Mouse (Mus musculus): ENCODE measurements around the gene Olfr655. TPM values are rescaled to one million over a fixed set of nuclear protein-coding genes. Genes with fewer than 3 reads are reported as not detected.

The Olfr655 gene
- polyA plus RNA-seq, 1 experiment: not detected

DNA sequence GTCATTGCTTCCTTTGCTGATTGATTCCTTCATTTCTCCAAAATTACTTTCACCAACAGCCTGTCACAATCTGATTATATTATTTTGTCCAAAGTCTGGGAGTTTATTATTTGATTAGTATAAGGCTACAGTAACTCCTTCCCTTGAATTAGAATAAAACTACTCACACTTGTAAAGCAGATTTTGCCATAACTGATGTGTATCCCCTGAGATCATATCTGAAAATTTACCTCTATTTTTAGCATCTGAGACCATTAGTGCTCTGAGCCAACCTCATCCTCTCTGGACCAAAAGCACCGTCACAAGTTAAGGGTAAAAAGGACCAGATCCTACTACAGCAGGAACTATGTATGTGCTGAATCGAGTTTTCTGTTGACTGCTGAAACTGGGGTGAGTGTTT is 24.6 kb downstream of the Olfr655 start, which contains the start of gene Olfr653:
Gene Olfr653, plus strand, starts transcription at position 301 of the 400 bp plus-strand sequence.
- TF ChIP-seq POLR2A (IDR thresholded peaks at IDR 0.05; ENCODE audit: low read depth, low read length) (no peak), CTCF (IDR thresholded peaks at IDR 0.05; ENCODE audit: borderline replicate concordance, insufficient read depth, low read length) (no peak)
- Histone ChIP-seq H3K4me1 (ENCODE audit: control insufficient read depth, insufficient read depth, low read length) (no peaks in the 10 kb centered on the region), H3K27ac (ENCODE audit: insufficient read depth, low read length) (no peak within 1 kb of the TSS), H3K4me3 (ENCODE audit: insufficient read depth, low read length) (no peak within 1 kb of the TSS)

GRCm38 (mm10) chr7:104560601-104561000 is 41.0 kb downstream of the Olfr655 start, which contains the start of gene Olfr652:
Gene Olfr652, plus strand, starts transcription at chr7:104560901.
- no peak for TF ChIP-seq POLR2A (IDR thresholded peaks at IDR 0.05; ENCODE audit: low read depth, low read length)
- TF ChIP-seq CTCF (IDR thresholded peaks at IDR 0.05; ENCODE audit: borderline replicate concordance, insufficient read depth, low read length): no peak
- H3K4me1 ChIP-seq (ENCODE audit: control insufficient read depth, insufficient read depth, low read length): no peaks in the 10 kb centered on the region
- H3K27ac ChIP-seq (ENCODE audit: insufficient read depth, low read length): no peak within 1 kb of the TSS
- no peak within 1 kb of the TSS for H3K4me3 ChIP-seq (ENCODE audit: insufficient read depth, low read length)

DNA sequence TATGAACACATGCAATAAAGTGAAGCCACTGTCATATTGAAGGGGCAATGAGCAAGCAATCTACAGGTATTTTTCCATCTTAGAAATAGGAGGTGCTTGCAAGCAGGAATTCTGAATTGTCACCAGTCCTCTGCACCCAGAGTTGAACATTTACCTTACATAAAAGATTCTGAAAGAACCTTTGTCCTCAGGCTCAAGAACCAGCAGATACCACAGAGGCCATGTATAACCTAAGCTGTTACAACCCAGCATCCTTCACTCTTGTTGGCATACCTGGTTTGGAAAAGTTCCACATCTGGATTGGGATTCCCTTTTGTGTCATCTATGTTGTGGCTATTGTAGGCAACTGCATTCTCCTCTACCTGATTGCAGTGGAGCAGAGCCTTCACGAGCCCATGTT is 48.9 kb downstream of the Olfr655 start:
- Histone ChIP-seq H3K27ac (ENCODE audit: insufficient read depth, low read length) (no peak overlapping the region), H3K4me1 (ENCODE audit: control insufficient read depth, insufficient read depth, low read length) (no peaks in the 10 kb centered on the region), H3K4me3 (ENCODE audit: insufficient read depth, low read length) (no peak overlapping the region)
- no peak for TF ChIP-seq CTCF (IDR thresholded peaks at IDR 0.05; ENCODE audit: borderline replicate concordance, insufficient read depth, low read length)
- TF ChIP-seq POLR2A (IDR thresholded peaks at IDR 0.05; ENCODE audit: low read depth, low read length): no peak

DNA sequence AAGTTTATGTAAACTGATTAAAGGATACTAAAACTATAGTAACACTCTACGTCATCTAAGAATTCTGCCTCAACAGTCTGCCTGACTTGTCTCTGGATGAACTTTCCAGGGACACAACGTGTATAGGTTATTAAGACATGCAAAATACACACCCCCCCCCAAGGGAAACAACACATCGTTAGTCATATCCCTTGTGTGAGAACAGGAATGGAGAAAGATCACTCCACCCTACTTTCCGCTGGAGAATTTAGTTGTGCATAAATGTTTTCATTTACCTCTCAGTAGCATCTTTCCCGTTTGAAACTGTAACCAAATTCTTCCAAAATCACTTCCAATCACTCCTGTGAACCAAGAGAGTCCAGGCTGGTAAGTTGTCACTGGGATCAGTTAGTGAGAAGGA is 51.7 kb downstream of the Olfr655 start, which contains the start of gene Olfr651:
Gene Olfr651, plus strand, starts transcription at position 301 of the 400 bp plus-strand sequence.
- Histone ChIP-seq H3K4me3 (ENCODE audit: insufficient read depth, low read length) (no peak within 1 kb of the TSS), H3K4me1 (ENCODE audit: control insufficient read depth, insufficient read depth, low read length) (no peaks in the 10 kb centered on the region), H3K27ac (ENCODE audit: insufficient read depth, low read length) (no peak within 1 kb of the TSS)
- no peak for TF ChIP-seq CTCF (IDR thresholded peaks at IDR 0.05; ENCODE audit: borderline replicate concordance, insufficient read depth, low read length)
- no peak for TF ChIP-seq POLR2A (IDR thresholded peaks at IDR 0.05; ENCODE audit: low read depth, low read length)

Other genes starting within 250 kb of the Olfr655 start
- gene Trim12c, start 248.4 kb downstream of the Olfr655 start, polyA plus RNA-seq (2011; ENCODE audit: insufficient read length, low read depth, missing spikeins): 16.1 and 17.2 TPM in 2 replicates
- gene Trim30b, start 231.9 kb downstream of the Olfr655 start, polyA plus RNA-seq (2011; ENCODE audit: insufficient read length, low read depth, missing spikeins): not detected in 2 replicates
- not detected in 2 replicates for gene Trim30c, start 200.9 kb downstream of the Olfr655 start, polyA plus RNA-seq (2011; ENCODE audit: insufficient read length, low read depth, missing spikeins)
- gene Trim30a, start 136.6 kb downstream of the Olfr655 start, polyA plus RNA-seq (2011; ENCODE audit: insufficient read length, low read depth, missing spikeins): 7.6 and 10.4 TPM in 2 replicates
- 7.3 and 8.6 TPM in 2 replicates for gene Trim30d, start 93.9 kb downstream of the Olfr655 start, polyA plus RNA-seq (2011; ENCODE audit: insufficient read length, low read depth, missing spikeins)
- gene Olfr651, start 51.6 kb downstream of the Olfr655 start, polyA plus RNA-seq (2011; ENCODE audit: insufficient read length, low read depth, missing spikeins): not detected in 2 replicates
- gene Olfr652, start 40.9 kb downstream of the Olfr655 start, polyA plus RNA-seq (2011; ENCODE audit: insufficient read length, low read depth, missing spikeins): not detected in 2 replicates
- gene Olfr653, start 24.5 kb downstream of the Olfr655 start, polyA plus RNA-seq (2011; ENCODE audit: insufficient read length, low read depth, missing spikeins): not detected in 2 replicates
- gene Olfr654, start 14.8 kb downstream of the Olfr655 start, polyA plus RNA-seq (2011; ENCODE audit: insufficient read length, low read depth, missing spikeins): not detected in 2 replicates
- gene Olfr656, start 12.2 kb upstream of the Olfr655 start, polyA plus RNA-seq (2011; ENCODE audit: insufficient read length, low read depth, missing spikeins): not detected in 2 replicates
- gene Olfr657, start 23.0 kb upstream of the Olfr655 start, polyA plus RNA-seq (2011; ENCODE audit: insufficient read length, low read depth, missing spikeins): not detected in 2 replicates
- not detected in 2 replicates for gene Olfr658, start 45.5 kb upstream of the Olfr655 start, polyA plus RNA-seq (2011; ENCODE audit: insufficient read length, low read depth, missing spikeins)
- not detected in 2 replicates for gene Olfr659, start 65.0 kb upstream of the Olfr655 start, polyA plus RNA-seq (2011; ENCODE audit: insufficient read length, low read depth, missing spikeins)
- not detected in 2 replicates for gene Olfr661, start 84.7 kb upstream of the Olfr655 start, polyA plus RNA-seq (2011; ENCODE audit: insufficient read length, low read depth, missing spikeins)
- not detected in 2 replicates for gene Usp17le, start 175.7 kb upstream of the Olfr655 start, polyA plus RNA-seq (2011; ENCODE audit: insufficient read length, low read depth, missing spikeins)
- not detected in 2 replicates for gene Usp17lb, start 240.8 kb upstream of the Olfr655 start, polyA plus RNA-seq (2011; ENCODE audit: insufficient read length, low read depth, missing spikeins)

Data from embryonic fibroblast, embryonic 13.5 days (primary cell).